Mouse (Mus musculus): ENCODE results near the gene Magi2.

GRCm38 (mm10) chr5:20568966-20569365, 1342.1 kb downstream of the Magi2 start:
- TF ChIP-seq POLR2A (IDR thresholded peaks at IDR 0.05; ENCODE audit: low read depth, low read length), result no peak
- no peak for TF ChIP-seq CTCF (IDR thresholded peaks at IDR 0.05; ENCODE audit: extremely low read depth, insufficient read depth, insufficient read length, insufficient replicate concordance)
